Mouse (Mus musculus): ENCODE measurements around the gene Gm9844. TPM values are rescaled to one million over a fixed set of nuclear protein-coding genes. Genes with fewer than 3 reads are reported as not detected.

The Gm9844 gene
- polyA plus RNA-seq, 1 experiment = not detected

GRCm38 (mm10) chr7:24883896-24884692 lies 22.1 kb downstream of the Gm9844 start, which contains the start of gene Rps19:
TSS of gene Rps19 (plus strand) at chr7:24884371.
- peaks cover 33% of the 10 kb centered on the region for H3K36me3 ChIP-seq (ENCODE audit: control insufficient read depth, insufficient read depth, low read length)
- under 1% methylated on average over 57 of the region's 57 CpGs for WGBS
- peaks cover 2% of the 10 kb centered on the region; the same call in 1 of the 2 replicates for H3K4me1 ChIP-seq (ENCODE audit: control insufficient read depth, insufficient read depth, insufficient read length, low read length)
- peak within 1 kb of the TSS; percentile 93 for H3K27ac ChIP-seq (ENCODE audit: insufficient read depth, low read depth, low read length)
- TF ChIP-seq POLR2A (IDR thresholded peaks at IDR 0.05; ENCODE audit: low read depth, low read length) (peak; percentile 91), CTCF (IDR thresholded peaks at IDR 0.05; ENCODE audit: extremely low read depth, insufficient read length, insufficient replicate concordance, low read depth, low read length) (peak; percentile 72)
- H3K4me3 ChIP-seq (ENCODE audit: low read depth, low read length) = peak within 1 kb of the TSS; percentile 83
- H3K27me3 ChIP-seq (ENCODE audit: control insufficient read depth, insufficient read depth, low read length) = no peaks in the 10 kb centered on the region

GRCm38 (mm10) chr7:24884693-24885291 lies 22.8 kb downstream of the Gm9844 start:
- peaks cover 2% of the 10 kb centered on the region; the same call in 1 of the 2 replicates for H3K4me1 ChIP-seq (ENCODE audit: control insufficient read depth, insufficient read depth, insufficient read length, low read length)
- no peak for TF ChIP-seq POLR2A (IDR thresholded peaks at IDR 0.05; ENCODE audit: low read depth, low read length)
- peaks cover 39% of the 10 kb centered on the region for H3K36me3 ChIP-seq (ENCODE audit: control insufficient read depth, insufficient read depth, low read length)
- H3K27me3 ChIP-seq (ENCODE audit: control insufficient read depth, insufficient read depth, low read length) = no peaks in the 10 kb centered on the region
- peak overlapping the region; percentile 42 for H3K27ac ChIP-seq (ENCODE audit: insufficient read depth, low read depth, low read length)
- under 1% methylated on average over 45 of the region's 47 CpGs for WGBS
- peak overlapping the region; percentile 83 for H3K4me3 ChIP-seq (ENCODE audit: low read depth, low read length)

DNA sequence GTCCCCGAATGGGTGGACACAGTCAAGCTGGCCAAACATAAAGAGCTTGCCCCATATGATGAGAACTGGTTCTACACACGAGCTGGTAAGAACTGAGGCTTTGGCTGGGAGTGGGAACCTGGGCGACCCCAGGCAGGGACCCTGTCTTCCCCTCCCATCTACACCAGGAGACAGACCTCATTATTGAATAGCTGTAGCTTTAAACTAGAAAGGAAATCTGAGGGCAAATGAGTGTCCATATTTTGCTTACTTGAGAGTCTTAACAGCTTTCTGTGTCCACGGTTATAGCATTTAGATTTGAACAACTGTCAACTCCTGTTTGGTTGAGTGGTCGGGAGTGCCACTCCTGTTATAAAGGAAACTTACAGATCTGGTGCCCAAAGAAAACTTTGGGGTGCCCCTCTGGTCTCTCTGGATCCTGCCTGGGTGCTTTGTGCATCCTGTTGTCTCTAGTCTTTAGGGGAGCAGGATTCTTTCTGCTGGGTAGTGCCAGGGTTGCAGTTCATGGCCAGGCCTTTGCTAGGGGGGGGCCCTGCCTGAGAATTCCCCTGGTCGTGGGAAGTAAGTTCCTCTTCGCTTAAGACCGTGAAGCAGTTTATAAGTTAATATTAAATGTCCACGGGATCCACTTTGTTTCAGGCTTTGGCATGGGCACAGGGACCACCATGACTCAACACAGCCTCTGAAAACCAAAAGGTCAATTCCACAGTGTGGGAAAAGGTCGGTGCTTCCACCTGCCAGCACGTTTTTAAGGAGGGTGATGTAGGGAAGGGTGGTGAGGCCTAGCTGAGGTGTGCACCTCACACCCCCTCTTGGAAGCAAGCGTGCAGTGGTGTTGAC lies 23.7 kb downstream of the Gm9844 start:
- WGBS = 6% methylated on average over 12 of the region's 12 CpGs
- H3K4me1 ChIP-seq (ENCODE audit: control insufficient read depth, insufficient read depth, insufficient read length, low read length) = peaks cover 2% of the 10 kb centered on the region; the same call in 1 of the 2 replicates
- peaks cover 43% of the 10 kb centered on the region for H3K36me3 ChIP-seq (ENCODE audit: control insufficient read depth, insufficient read depth, low read length)
- H3K27me3 ChIP-seq (ENCODE audit: control insufficient read depth, insufficient read depth, low read length) = no peaks in the 10 kb centered on the region
- TF ChIP-seq CTCF (IDR thresholded peaks at IDR 0.05; ENCODE audit: extremely low read depth, insufficient read length, insufficient replicate concordance, low read depth, low read length) = no peak
- no peak for TF ChIP-seq POLR2A (IDR thresholded peaks at IDR 0.05; ENCODE audit: low read depth, low read length)
- H3K27ac ChIP-seq (ENCODE audit: insufficient read depth, low read depth, low read length) = no peak overlapping the region
- H3K4me3 ChIP-seq (ENCODE audit: low read depth, low read length) = peak overlapping the region; percentile 83

GRCm38 (mm10) chr7:24886308-24886633 lies 24.3 kb downstream of the Gm9844 start:
- 19% methylated on average over 4 of the region's 4 CpGs for WGBS
- peak overlapping the region; percentile 45 for H3K4me3 ChIP-seq (ENCODE audit: low read depth, low read length)
- no peak for TF ChIP-seq CTCF (IDR thresholded peaks at IDR 0.05; ENCODE audit: extremely low read depth, insufficient read length, insufficient replicate concordance, low read depth, low read length)
- no peak for TF ChIP-seq POLR2A (IDR thresholded peaks at IDR 0.05; ENCODE audit: low read depth, low read length)
- peaks cover 43% of the 10 kb centered on the region for H3K36me3 ChIP-seq (ENCODE audit: control insufficient read depth, insufficient read depth, low read length)
- H3K4me1 ChIP-seq (ENCODE audit: control insufficient read depth, insufficient read depth, insufficient read length, low read length) = peaks cover 2% of the 10 kb centered on the region; the same call in 1 of the 2 replicates
- no peaks in the 10 kb centered on the region for H3K27me3 ChIP-seq (ENCODE audit: control insufficient read depth, insufficient read depth, low read length)
- H3K27ac ChIP-seq (ENCODE audit: insufficient read depth, low read depth, low read length) = no peak overlapping the region

DNA sequence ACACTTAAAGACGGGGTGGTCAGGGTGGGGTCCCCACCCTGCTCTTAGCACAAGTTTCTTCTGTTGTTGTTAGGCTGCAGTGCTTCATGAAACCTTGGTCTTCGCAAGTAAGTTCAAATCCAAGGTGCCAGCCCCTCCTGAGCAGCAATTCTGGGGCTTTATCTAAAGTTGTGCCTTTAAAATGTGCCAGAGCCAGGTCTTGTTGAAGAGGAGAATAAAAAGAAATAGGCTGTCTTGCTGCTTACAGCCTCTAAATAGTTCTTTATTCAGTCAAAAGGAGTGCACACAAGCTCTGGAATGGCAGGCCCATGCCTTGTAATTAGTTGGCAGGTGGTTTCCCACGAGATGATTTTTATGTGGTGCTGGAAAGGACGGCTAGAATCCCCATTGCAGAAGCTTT lies 25.1 kb downstream of the Gm9844 start:
- peaks cover 2% of the 10 kb centered on the region; the same call in 1 of the 2 replicates for H3K4me1 ChIP-seq (ENCODE audit: control insufficient read depth, insufficient read depth, insufficient read length, low read length)
- H3K36me3 ChIP-seq (ENCODE audit: control insufficient read depth, insufficient read depth, low read length) = peaks cover 43% of the 10 kb centered on the region
- H3K27me3 ChIP-seq (ENCODE audit: control insufficient read depth, insufficient read depth, low read length) = no peaks in the 10 kb centered on the region
- H3K27ac ChIP-seq (ENCODE audit: insufficient read depth, low read depth, low read length) = no peak overlapping the region
- WGBS = 47% methylated on average over 4 of the region's 4 CpGs
- no peak overlapping the region for H3K4me3 ChIP-seq (ENCODE audit: low read depth, low read length)
- TF ChIP-seq CTCF (IDR thresholded peaks at IDR 0.05; ENCODE audit: extremely low read depth, insufficient read length, insufficient replicate concordance, low read depth, low read length) = no peak
- TF ChIP-seq POLR2A (IDR thresholded peaks at IDR 0.05; ENCODE audit: low read depth, low read length) = no peak

GRCm38 (mm10) chr7:24889431-24890220 lies 27.6 kb downstream of the Gm9844 start:
- H3K4me1 ChIP-seq (ENCODE audit: control insufficient read depth, insufficient read depth, insufficient read length, low read length) = peaks cover 2% of the 10 kb centered on the region; the same call in 1 of the 2 replicates
- WGBS = 71% methylated on average over 6 of the region's 6 CpGs
- no peak overlapping the region for H3K4me3 ChIP-seq (ENCODE audit: low read depth, low read length)
- H3K36me3 ChIP-seq (ENCODE audit: control insufficient read depth, insufficient read depth, low read length) = peaks cover 43% of the 10 kb centered on the region
- H3K27me3 ChIP-seq (ENCODE audit: control insufficient read depth, insufficient read depth, low read length) = no peaks in the 10 kb centered on the region
- no peak overlapping the region for H3K27ac ChIP-seq (ENCODE audit: insufficient read depth, low read depth, low read length)
- no peak for TF ChIP-seq CTCF (IDR thresholded peaks at IDR 0.05; ENCODE audit: extremely low read depth, insufficient read length, insufficient replicate concordance, low read depth, low read length)
- TF ChIP-seq POLR2A (IDR thresholded peaks at IDR 0.05; ENCODE audit: low read depth, low read length) = no peak
